Mouse (Mus musculus): ENCODE measurements around the gene Fkbp5.
A peak's percentile ranks its signal among the peaks of the same experiment; 100 is the strongest.
"Not testable (repeated sequence)": the region's sequence is repeated elsewhere in the genome, so short reads cannot be mapped to it uniquely, and the experiment has no call there.

The Fkbp5 gene

GRCm38 (mm10) chr17:28517441-28517955, at the start of gene Fkbp5:
Gene Fkbp5, minus strand, starts transcription at chr17:28517527.
- peak in 1 of 2 experiments; percentile 84 for DNase-seq (ENCODE audit: low spot score in 2 of 2)

DNA sequence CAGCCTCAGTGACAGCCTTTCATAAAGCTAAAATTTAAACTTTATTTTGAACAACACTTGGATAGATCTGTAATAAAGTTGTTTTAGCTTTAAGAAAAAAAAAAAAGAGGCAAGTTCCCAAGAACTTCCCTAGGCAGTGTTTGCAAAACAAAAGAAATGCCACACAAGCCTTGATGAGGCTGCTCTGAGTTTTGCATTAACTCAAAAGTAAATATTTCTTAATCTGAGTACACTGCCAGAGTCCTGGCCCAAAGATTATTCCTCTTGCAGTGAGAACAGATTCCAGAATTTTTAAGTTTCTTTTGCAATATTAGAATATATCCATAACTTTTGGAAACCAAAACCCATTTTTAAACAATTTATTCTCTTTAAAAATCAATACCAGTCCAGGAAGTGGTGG, 47.9 kb upstream of the Fkbp5 start:
- no peak for DNase-seq (ENCODE audit: low spot score in 2 of 2)

- DNase-seq (ENCODE audit: low spot score in 2 of 2) = no peak
Observed at GRCm38 (mm10) chr17:28561613-28562012, 44.3 kb upstream of the Fkbp5 start.

GRCm38 (mm10) chr17:28560598-28560997, 43.3 kb upstream of the Fkbp5 start, which contains the start of gene Clps:
Gene Clps, minus strand, starts transcription at chr17:28560766.
- DNase-seq (ENCODE audit: low spot score in 2 of 2) = no peak

GRCm38 (mm10) chr17:28557772-28558171, 40.4 kb upstream of the Fkbp5 start:
- DNase-seq (ENCODE audit: low spot score in 2 of 2) = no peak

DNA sequence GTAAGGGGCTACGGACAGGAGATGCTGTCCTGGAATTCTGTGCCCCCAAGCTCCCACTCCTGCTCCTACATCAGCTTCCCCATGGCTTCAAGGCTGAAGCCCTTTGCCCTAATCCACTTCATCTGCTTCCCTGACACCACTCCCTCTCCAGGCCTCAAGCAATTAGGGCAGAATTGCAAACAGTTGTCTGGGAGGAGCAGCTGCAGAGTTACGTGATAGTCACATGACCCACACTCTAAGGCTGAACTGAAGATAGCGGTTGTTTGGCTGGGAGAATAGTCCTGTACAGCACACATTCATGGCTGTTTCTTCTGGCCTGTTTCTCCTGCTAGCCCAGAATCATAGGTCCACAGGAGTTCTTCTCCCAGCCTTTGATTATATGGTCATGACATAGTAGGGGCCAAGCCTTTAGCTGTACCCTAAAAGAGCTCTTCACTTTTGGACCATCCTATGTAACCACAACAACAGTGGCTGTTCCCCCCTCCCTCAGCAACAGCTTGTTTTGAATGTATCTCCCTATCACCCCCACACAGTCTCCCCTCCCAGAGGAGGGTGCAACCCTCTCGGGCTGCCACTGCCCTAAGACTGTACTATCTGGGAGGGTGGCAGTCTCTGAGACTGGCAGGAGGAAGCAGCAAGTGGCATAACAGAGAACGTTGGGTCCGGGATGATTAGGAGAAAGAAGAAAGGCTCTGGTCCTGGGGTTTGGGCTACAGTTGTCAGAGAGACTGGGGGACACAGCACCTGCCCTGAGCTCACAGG, 39.5 kb upstream of the Fkbp5 start:
- DNase-seq (ENCODE audit: low spot score in 2 of 2) = no peak

DNA sequence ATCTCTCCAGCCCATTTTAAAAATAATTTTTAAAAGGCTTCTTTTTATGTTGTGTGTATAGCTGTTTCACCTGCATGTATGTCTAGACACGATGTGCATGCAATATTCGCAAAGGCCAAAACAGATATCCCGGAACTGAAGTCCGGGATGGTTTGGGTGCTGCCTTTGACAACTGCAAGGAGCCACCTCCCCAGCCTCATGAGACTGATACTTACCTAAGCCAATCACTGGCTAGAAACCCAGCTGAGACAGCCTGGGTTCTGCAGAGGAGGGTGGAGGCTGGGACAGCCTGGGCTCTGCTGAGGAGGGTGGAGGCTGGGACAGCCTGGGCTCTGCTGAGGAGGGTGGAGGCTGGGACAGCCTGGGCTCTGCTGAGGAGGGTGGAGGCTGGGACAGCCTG, 36.7 kb upstream of the Fkbp5 start:
- not testable (repeated sequence) for DNase-seq (ENCODE audit: low spot score in 2 of 2)

- peak; percentile 11 to 63 for DNase-seq (ENCODE audit: low spot score in 2 of 2)
Observed at GRCm38 (mm10) chr17:28553040-28553793, 35.9 kb upstream of the Fkbp5 start.

- no peak for DNase-seq (ENCODE audit: low spot score in 2 of 2)
Observed at GRCm38 (mm10) chr17:28549111-28549510, 31.8 kb upstream of the Fkbp5 start, which contains the start of gene Clpsl2. Gene Clpsl2, plus strand, starts transcription at chr17:28549411.

DNA sequence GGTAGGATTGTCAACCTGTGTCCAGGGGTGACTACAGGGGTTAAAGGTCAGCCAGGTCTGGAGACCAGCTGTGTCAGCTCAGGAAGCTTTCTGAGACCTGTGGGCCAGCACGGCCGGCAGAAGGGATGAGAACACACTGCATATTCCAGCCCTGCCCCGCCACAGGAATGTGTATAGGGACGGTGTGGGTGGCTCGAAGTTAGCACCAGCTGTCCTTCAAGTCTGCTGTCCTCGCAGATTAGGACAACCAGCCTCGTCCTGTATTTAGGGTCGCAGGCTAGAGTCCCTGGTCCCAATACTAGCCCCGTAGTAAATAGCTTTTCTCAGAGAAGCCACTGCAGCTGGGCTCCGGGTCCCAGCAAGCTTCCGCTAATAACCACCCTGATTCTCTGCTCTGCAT, 31.2 kb upstream of the Fkbp5 start:
- DNase-seq (ENCODE audit: low spot score in 2 of 2) = no peak

DNA sequence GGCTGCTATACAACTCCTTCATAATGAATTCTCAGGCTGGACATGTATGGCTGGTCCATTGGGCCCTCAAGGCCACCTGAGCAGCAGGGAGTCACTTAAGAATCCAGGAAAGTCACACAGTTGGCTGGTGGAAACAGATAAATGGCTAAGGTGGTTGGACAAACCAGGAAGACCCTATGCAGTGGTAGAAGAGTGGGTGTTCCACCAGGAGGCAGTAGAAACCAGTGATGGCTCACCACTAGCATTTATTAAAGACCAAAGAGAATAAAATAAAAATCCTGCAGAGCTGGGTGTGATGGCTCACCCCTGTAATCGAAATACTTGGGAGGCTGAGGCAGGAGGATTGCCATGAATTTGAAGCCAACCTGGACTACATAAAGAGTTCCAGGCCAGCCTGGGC, 29.6 kb upstream of the Fkbp5 start:
- DNase-seq (ENCODE audit: low spot score in 2 of 2) = no peak

DNA sequence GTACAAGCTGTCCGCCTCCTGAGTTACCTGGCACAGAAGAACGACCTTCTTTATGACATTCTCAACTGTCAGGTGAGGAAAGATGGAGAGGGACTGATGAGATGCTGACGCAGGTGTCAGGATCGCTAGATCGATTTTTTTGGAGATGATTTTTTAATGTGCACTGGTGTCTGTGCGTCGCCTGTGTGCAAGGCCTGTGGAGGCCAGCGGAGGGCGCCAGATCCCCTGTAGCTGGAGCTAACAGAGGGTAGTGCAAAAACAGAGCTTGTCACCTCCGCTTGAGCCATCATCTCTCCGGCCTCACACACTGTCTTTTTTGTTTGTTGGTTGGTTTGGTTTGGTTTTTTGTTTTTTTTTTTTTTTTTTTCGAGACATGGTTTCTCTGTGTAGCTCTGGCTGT, 20.6 kb upstream of the Fkbp5 start:
- no peak for DNase-seq (ENCODE audit: low spot score in 2 of 2)

- DNase-seq (ENCODE audit: low spot score in 2 of 2) = no peak
Observed at GRCm38 (mm10) chr17:28533327-28533726, 16.0 kb upstream of the Fkbp5 start.

GRCm38 (mm10) chr17:28532557-28532956, 15.2 kb upstream of the Fkbp5 start:
- no peak for DNase-seq (ENCODE audit: low spot score in 2 of 2)

DNA sequence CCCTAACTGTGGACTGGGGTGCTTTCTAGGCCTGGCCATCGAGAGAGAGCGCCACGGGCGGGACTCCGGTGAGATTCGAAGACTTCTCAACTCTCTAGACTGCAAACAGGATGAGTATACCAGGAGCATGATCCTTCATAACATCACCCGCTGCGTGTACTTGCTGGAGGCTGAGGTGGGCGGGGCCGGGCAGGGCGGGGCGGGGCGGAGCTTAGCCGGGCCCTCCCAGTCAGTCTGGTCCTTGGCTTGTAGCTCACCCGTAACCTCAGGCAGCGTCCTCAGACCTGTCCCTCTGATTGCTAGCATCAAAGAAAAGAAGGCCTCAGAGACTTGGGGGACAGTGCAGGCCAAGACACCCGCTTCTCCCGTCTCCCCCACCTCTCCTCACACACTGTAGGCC, 14.6 kb upstream of the Fkbp5 start:
- DNase-seq (ENCODE audit: low spot score in 2 of 2) = no peak

DNA sequence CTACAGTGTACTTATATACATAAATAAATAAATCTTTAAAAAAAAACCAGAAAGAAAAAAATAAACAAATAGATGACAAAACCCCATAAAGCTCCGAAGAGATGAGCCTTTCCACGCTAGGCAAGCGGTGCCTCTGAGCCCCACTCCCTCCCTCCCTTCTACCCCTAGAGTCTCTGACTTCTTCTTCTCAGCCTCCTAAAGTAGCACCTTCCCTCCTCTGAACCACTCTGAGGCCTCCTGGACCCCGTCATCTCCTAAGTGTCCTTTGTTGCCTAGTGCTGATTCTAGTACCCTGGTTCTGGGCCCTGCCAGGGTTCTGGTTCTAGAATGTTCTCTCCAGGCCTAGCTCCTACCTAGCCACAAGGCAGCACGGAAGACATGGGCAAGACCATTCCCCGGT, 13.2 kb upstream of the Fkbp5 start, which contains the start of gene Armc12:
Armc12 (plus strand) TSS at position 301 of the 400 bp plus-strand sequence.
- no peak for DNase-seq (ENCODE audit: low spot score in 2 of 2)

- DNase-seq (ENCODE audit: low spot score in 2 of 2) = no peak
Observed at GRCm38 (mm10) chr17:28529116-28529515, 11.8 kb upstream of the Fkbp5 start.

DNA sequence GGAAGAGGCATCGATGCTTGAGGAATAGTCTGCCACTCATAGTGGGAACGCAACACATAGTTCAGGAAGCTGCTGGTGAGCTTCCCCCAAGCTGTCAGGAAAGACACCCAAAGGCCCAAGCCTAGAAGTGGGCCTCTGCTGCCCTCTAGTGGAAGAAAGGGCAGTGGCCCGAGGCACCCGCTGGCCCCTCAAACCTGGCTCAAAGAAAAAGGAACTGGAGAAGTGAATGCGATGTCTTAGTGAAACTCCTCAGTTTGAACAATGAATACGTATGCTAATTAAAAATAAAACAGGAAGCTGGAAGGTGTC, 10.7 kb upstream of the Fkbp5 start:
- DNase-seq (ENCODE audit: low spot score in 2 of 2) = peak; percentile 76 to 77

GRCm38 (mm10) chr17:28527184-28528042, 10.1 kb upstream of the Fkbp5 start:
- DNase-seq (ENCODE audit: low spot score in 2 of 2) = no peak

DNA sequence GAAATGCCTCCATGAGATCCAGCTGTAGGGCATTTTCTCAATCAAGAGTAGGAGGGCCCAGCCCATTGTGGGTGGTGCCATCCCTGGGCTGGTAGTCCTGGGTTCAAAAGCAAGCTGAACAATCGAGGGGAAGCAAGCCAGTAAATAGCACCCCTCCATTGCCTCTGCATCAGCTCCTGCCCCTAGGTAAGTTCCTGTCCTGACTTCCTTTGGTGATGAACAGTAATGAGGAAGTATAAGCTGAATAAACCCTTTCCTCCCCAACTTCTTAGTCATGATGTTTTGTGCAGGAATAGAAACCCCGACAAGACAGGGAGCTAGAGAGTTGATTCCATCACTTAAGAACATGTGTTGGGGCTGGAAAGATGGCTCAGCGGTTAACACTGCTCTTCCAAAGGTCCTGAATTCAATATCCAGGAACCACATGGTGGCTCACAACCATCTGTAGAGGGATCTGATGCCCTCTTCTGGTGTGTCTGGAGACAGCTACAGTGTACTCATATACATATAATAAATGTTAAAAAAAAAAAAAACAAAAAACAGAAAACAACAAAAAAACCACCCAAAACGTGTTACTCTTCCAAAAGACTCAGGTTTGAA, 7.6 kb upstream of the Fkbp5 start:
- DNase-seq (ENCODE audit: low spot score in 2 of 2) = no peak

DNA sequence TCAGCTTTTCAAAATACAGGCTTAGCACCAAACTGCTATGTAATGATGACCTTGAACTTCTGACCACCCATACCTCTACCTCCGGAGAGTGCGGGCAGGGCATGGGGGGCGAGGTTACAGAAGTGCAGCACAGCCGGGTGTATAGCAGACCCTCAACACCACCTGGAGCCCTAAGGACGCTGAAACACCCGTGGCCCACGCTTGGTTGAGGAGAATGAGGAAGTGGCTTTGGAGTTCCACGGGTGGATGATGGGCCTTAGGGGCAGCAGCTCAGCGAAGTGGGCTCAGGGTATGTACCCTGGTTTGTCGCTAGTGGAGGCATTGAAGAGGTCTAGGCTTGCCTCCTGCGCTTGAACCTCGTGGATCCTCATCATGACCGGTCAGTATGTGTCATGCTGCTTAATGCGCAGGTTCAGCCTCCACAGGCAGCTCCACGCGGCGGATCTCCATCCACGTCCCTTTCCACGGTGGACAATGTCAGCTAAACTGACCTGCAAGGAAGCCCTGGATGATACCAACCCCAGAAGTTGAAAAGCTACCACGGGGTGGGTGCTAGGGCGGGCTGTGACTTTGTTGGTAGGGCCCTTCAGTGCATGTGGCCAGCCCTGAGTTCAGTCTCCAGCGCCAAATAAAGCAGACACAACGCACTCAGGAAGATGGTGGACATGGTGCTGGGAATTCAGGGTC, 6.8 kb upstream of the Fkbp5 start:
- no peak for DNase-seq (ENCODE audit: low spot score in 2 of 2)
